Mouse (Mus musculus): ENCODE results near the gene Sinhcaf. TPM values are rescaled to one million over a fixed set of nuclear protein-coding genes. Genes with fewer than 3 reads are reported as not detected.

The Sinhcaf gene
- polyA plus RNA-seq, 1 experiment from 2014 or later: 31.2 TPM

GRCm38 (mm10) chr6:148975096-148975495 lies 28.8 kb upstream of the Sinhcaf start:
- H3K4me2 ChIP-seq (ENCODE audit: low read length): no peak overlapping the region
- no peaks in the 10 kb centered on the region for H3K4me1 ChIP-seq (ENCODE audit: control insufficient read depth, insufficient read depth, low read depth, low read length)
- no peak overlapping the region for H3K27ac ChIP-seq (ENCODE audit: low read depth, low read length)
- H3K27me3 ChIP-seq (replicated peaks; ENCODE audit: control insufficient read depth, insufficient read depth, low read length): no peaks in the 10 kb centered on the region
- no peaks in the 10 kb centered on the region for H3K36me3 ChIP-seq (ENCODE audit: control insufficient read depth, insufficient read depth, low read length)
- WGBS: 95% methylated on average over 3 of the region's 3 CpGs
- no peaks in the 10 kb centered on the region for H3K9me3 ChIP-seq (ENCODE audit: control insufficient read depth, low read length)
- ATAC-seq: no peak
- no peak overlapping the region for H3K9ac ChIP-seq (ENCODE audit: low read depth, low read length)
- H3K4me3 ChIP-seq (ENCODE audit: low read length): no peak overlapping the region

GRCm38 (mm10) chr6:148972891-148973290 lies 26.6 kb upstream of the Sinhcaf start:
- WGBS: 76% methylated on average over 2 of the region's 2 CpGs
- H3K4me3 ChIP-seq (ENCODE audit: low read length): no peak overlapping the region

GRCm38 (mm10) chr6:148972059-148972848 lies 26.0 kb upstream of the Sinhcaf start:
- Histone ChIP-seq H3K27me3 (replicated peaks; ENCODE audit: control insufficient read depth, insufficient read depth, low read length) (no peaks in the 10 kb centered on the region), H3K4me1 (ENCODE audit: control insufficient read depth, insufficient read depth, low read depth, low read length) (no peaks in the 10 kb centered on the region), H3K27ac (ENCODE audit: low read depth, low read length) (no peak overlapping the region), H3K4me2 (ENCODE audit: low read length) (no peak overlapping the region), H3K36me3 (ENCODE audit: control insufficient read depth, insufficient read depth, low read length) (no peaks in the 10 kb centered on the region), H3K9ac (ENCODE audit: low read depth, low read length) (no peak overlapping the region), H3K9me3 (ENCODE audit: control insufficient read depth, low read length) (no peaks in the 10 kb centered on the region), H3K4me3 (ENCODE audit: low read length) (no peak overlapping the region)
- WGBS: 23% methylated on average over 9 of the region's 9 CpGs
- ATAC-seq: no peak

More at GRCm38 (mm10) chr6:148972891-148973290, 26.6 kb upstream of the Sinhcaf start:
- H3K36me3 ChIP-seq (ENCODE audit: control insufficient read depth, insufficient read depth, low read length): no peaks in the 10 kb centered on the region
- no peak overlapping the region for H3K27ac ChIP-seq (ENCODE audit: low read depth, low read length)
- H3K27me3 ChIP-seq (replicated peaks; ENCODE audit: control insufficient read depth, insufficient read depth, low read length): no peaks in the 10 kb centered on the region
- no peak for ATAC-seq
- H3K4me1 ChIP-seq (ENCODE audit: control insufficient read depth, insufficient read depth, low read depth, low read length): no peaks in the 10 kb centered on the region
- H3K9ac ChIP-seq (ENCODE audit: low read depth, low read length): no peak overlapping the region
- H3K4me2 ChIP-seq (ENCODE audit: low read length): no peak overlapping the region
- no peaks in the 10 kb centered on the region for H3K9me3 ChIP-seq (ENCODE audit: control insufficient read depth, low read length)

GRCm38 (mm10) chr6:148971385-148971940 lies 25.2 kb upstream of the Sinhcaf start:
- WGBS: 37% methylated on average over 9 of the region's 9 CpGs
- no peak overlapping the region for H3K9ac ChIP-seq (ENCODE audit: low read depth, low read length)
- no peaks in the 10 kb centered on the region for H3K36me3 ChIP-seq (ENCODE audit: control insufficient read depth, insufficient read depth, low read length)
- no peak for ATAC-seq
- H3K9me3 ChIP-seq (ENCODE audit: control insufficient read depth, low read length): no peaks in the 10 kb centered on the region
- H3K4me1 ChIP-seq (ENCODE audit: control insufficient read depth, insufficient read depth, low read depth, low read length): no peaks in the 10 kb centered on the region
- no peaks in the 10 kb centered on the region for H3K27me3 ChIP-seq (replicated peaks; ENCODE audit: control insufficient read depth, insufficient read depth, low read length)
- no peak overlapping the region for H3K27ac ChIP-seq (ENCODE audit: low read depth, low read length)
- H3K4me3 ChIP-seq (ENCODE audit: low read length): no peak overlapping the region
- H3K4me2 ChIP-seq (ENCODE audit: low read length): no peak overlapping the region

- ATAC-seq: no peak
- H3K9ac ChIP-seq (ENCODE audit: low read depth, low read length): no peak overlapping the region
- no peak overlapping the region for H3K27ac ChIP-seq (ENCODE audit: low read depth, low read length)
- 43% methylated on average over 1 of the region's 1 CpGs for WGBS
- H3K36me3 ChIP-seq (ENCODE audit: control insufficient read depth, insufficient read depth, low read length): no peaks in the 10 kb centered on the region
- H3K4me3 ChIP-seq (ENCODE audit: low read length): no peak overlapping the region
- no peaks in the 10 kb centered on the region for H3K4me1 ChIP-seq (ENCODE audit: control insufficient read depth, insufficient read depth, low read depth, low read length)
- H3K4me2 ChIP-seq (ENCODE audit: low read length): no peak overlapping the region
- H3K9me3 ChIP-seq (ENCODE audit: control insufficient read depth, low read length): no peaks in the 10 kb centered on the region
- H3K27me3 ChIP-seq (replicated peaks; ENCODE audit: control insufficient read depth, insufficient read depth, low read length): no peaks in the 10 kb centered on the region
Observed at GRCm38 (mm10) chr6:148961285-148961684, 15.0 kb upstream of the Sinhcaf start.

- ATAC-seq: no peak
- no peak overlapping the region for H3K4me2 ChIP-seq (ENCODE audit: low read length)
- no peaks in the 10 kb centered on the region for H3K27me3 ChIP-seq (replicated peaks; ENCODE audit: control insufficient read depth, insufficient read depth, low read length)
- no peak overlapping the region for H3K9ac ChIP-seq (ENCODE audit: low read depth, low read length)
- no peaks in the 10 kb centered on the region for H3K36me3 ChIP-seq (ENCODE audit: control insufficient read depth, insufficient read depth, low read length)
- no peaks in the 10 kb centered on the region for H3K4me1 ChIP-seq (ENCODE audit: control insufficient read depth, insufficient read depth, low read depth, low read length)
- H3K4me3 ChIP-seq (ENCODE audit: low read length): no peak overlapping the region
- 73% methylated on average over 4 of the region's 4 CpGs for WGBS
- H3K9me3 ChIP-seq (ENCODE audit: control insufficient read depth, low read length): no peaks in the 10 kb centered on the region
- H3K27ac ChIP-seq (ENCODE audit: low read depth, low read length): no peak overlapping the region
Observed at GRCm38 (mm10) chr6:148959540-148960238, 13.4 kb upstream of the Sinhcaf start.

GRCm38 (mm10) chr6:148958712-148959111 lies 12.4 kb upstream of the Sinhcaf start:
- Histone ChIP-seq H3K27ac (ENCODE audit: low read depth, low read length) (no peak overlapping the region), H3K4me3 (ENCODE audit: low read length) (no peak overlapping the region), H3K9ac (ENCODE audit: low read depth, low read length) (no peak overlapping the region), H3K4me2 (ENCODE audit: low read length) (no peak overlapping the region), H3K4me1 (ENCODE audit: control insufficient read depth, insufficient read depth, low read depth, low read length) (no peaks in the 10 kb centered on the region), H3K36me3 (ENCODE audit: control insufficient read depth, insufficient read depth, low read length) (no peaks in the 10 kb centered on the region), H3K9me3 (ENCODE audit: control insufficient read depth, low read length) (no peaks in the 10 kb centered on the region), H3K27me3 (replicated peaks; ENCODE audit: control insufficient read depth, insufficient read depth, low read length) (no peaks in the 10 kb centered on the region)
- no peak for ATAC-seq
- WGBS: 92% methylated on average over 1 of the region's 1 CpGs

GRCm38 (mm10) chr6:148957046-148957445 lies 10.8 kb upstream of the Sinhcaf start:
- Histone ChIP-seq H3K9ac (ENCODE audit: low read depth, low read length) (no peak overlapping the region), H3K27me3 (replicated peaks; ENCODE audit: control insufficient read depth, insufficient read depth, low read length) (no peaks in the 10 kb centered on the region), H3K27ac (ENCODE audit: low read depth, low read length) (no peak overlapping the region), H3K36me3 (ENCODE audit: control insufficient read depth, insufficient read depth, low read length) (no peaks in the 10 kb centered on the region), H3K4me3 (ENCODE audit: low read length) (no peak overlapping the region), H3K9me3 (ENCODE audit: control insufficient read depth, low read length) (no peaks in the 10 kb centered on the region), H3K4me1 (ENCODE audit: control insufficient read depth, insufficient read depth, low read depth, low read length) (no peaks in the 10 kb centered on the region), H3K4me2 (ENCODE audit: low read length) (no peak overlapping the region)
- ATAC-seq: no peak
- WGBS: 83% methylated on average over 3 of the region's 3 CpGs

GRCm38 (mm10) chr6:148955641-148956420 lies 9.6 kb upstream of the Sinhcaf start:
- no peak for ATAC-seq
- no peaks in the 10 kb centered on the region for H3K4me1 ChIP-seq (ENCODE audit: control insufficient read depth, insufficient read depth, low read depth, low read length)

More at GRCm38 (mm10) chr6:148955641-148956420, 9.6 kb upstream of the Sinhcaf start:
- Histone ChIP-seq H3K9ac (ENCODE audit: low read depth, low read length) (no peak overlapping the region), H3K27me3 (replicated peaks; ENCODE audit: control insufficient read depth, insufficient read depth, low read length) (no peaks in the 10 kb centered on the region), H3K4me2 (ENCODE audit: low read length) (no peak overlapping the region), H3K27ac (ENCODE audit: low read depth, low read length) (no peak overlapping the region), H3K9me3 (ENCODE audit: control insufficient read depth, low read length) (no peaks in the 10 kb centered on the region), H3K4me3 (ENCODE audit: low read length) (no peak overlapping the region), H3K36me3 (ENCODE audit: control insufficient read depth, insufficient read depth, low read length) (no peaks in the 10 kb centered on the region)
